Mouse (Mus musculus): ENCODE measurements around the gene Gm14151. TPM values are rescaled to one million over a fixed set of nuclear protein-coding genes. Genes with fewer than 3 reads are reported as not detected.

Gm14151 gene
- total and polyA plus RNA-seq, 2 experiments = not detected

DNA sequence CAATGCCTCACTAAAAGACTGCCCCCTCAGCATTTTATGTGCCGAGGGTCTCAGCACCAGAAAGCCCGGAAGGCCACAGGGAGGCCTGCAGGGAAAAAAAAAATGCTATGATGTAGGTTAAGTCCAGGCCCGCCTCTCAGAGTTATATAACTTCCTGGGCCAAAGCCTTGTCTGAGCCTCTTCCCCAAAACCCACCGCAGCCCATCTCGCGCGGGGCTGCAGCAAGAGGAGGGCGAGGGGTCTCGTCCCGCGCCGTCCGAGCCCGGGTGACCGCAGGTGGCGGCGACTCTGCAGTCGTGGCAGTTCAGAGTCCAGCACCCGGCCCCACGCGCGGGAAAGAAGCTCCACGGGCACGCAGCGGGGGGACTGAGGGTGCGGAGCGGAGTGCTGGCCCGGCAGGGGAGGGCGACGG is 53.3 kb downstream of the Gm14151 start:
- under 1% methylated on average over 30 of the region's 30 CpGs for WGBS
- Histone ChIP-seq H3K4me1 (ENCODE audit: control insufficient read depth, insufficient read depth, low read length) (peaks cover 5% of the 10 kb centered on the region), H3K27me3 (ENCODE audit: control insufficient read depth, insufficient read depth, low read length) (no peaks in the 10 kb centered on the region), H3K27ac (replicated peaks; ENCODE audit: insufficient read depth, low read depth, low read length) (peak overlapping the region; percentile 78), H3K9ac (ENCODE audit: low read depth, low read length) (peak overlapping the region; percentile 98), H3K36me3 (ENCODE audit: control insufficient read depth, insufficient read depth, low read length) (no peaks in the 10 kb centered on the region), H3K79me2 (ENCODE audit: control insufficient read depth, insufficient read depth, low read length) (peaks cover 13% of the 10 kb centered on the region), H3K4me3 (ENCODE audit: insufficient read depth, low read depth, low read length) (peak overlapping the region; percentile 98)
- TF ChIP-seq CTCF (IDR thresholded peaks at IDR 0.05; ENCODE audit: low read depth, low read length) (no peak), POLR2A (IDR thresholded peaks at IDR 0.05; ENCODE audit: extremely low read depth, insufficient read depth, low read length) (no peak)
- DNase-seq (ENCODE audit: extremely low read depth, low read depth, low spot score) = peak; percentile 33

DNA sequence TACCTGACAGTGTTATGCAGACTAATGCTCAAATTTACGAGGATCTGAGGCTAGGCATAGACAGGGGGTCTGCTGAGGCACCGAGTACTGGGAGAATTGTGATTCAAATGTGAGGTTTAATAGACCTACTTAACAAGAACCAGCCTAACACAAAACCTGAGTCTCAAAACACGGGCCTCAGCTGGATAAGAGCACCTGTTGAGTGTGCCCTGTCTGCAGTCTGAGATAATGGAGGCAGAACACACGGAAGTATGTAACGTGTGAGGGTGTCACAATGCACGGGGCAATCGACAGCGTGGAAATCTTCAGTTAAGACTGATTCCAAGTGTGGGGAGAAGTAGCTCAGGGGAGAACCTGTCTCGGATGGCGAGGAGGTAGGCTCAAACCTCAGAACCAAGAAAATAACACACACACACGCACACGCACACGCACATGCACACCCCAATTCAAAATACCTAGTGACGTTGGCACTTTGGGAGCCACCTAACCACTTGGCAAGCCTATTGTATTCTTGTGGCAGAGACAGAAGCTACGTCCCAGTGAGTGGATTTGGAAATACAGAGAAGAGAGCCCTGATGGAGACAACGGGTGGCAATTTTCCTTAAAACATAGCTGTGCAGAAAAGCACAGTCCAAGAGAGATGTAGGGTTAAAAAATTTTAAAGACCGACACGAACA is 54.1 kb downstream of the Gm14151 start:
- Histone ChIP-seq H3K4me1 (ENCODE audit: control insufficient read depth, insufficient read depth, low read length) (peaks cover 5% of the 10 kb centered on the region), H3K27me3 (ENCODE audit: control insufficient read depth, insufficient read depth, low read length) (no peaks in the 10 kb centered on the region), H3K4me3 (ENCODE audit: insufficient read depth, low read depth, low read length) (peak overlapping the region; percentile 98), H3K79me2 (ENCODE audit: control insufficient read depth, insufficient read depth, low read length) (peaks cover 13% of the 10 kb centered on the region), H3K9ac (ENCODE audit: low read depth, low read length) (peak overlapping the region; percentile 16), H3K27ac (replicated peaks; ENCODE audit: insufficient read depth, low read depth, low read length) (no peak overlapping the region), H3K36me3 (ENCODE audit: control insufficient read depth, insufficient read depth, low read length) (no peaks in the 10 kb centered on the region)
- peak; percentile 45 for DNase-seq (ENCODE audit: extremely low read depth, low read depth, low spot score)
- 34% methylated on average over 18 of the region's 18 CpGs for WGBS
- TF ChIP-seq CTCF (IDR thresholded peaks at IDR 0.05; ENCODE audit: low read depth, low read length) (no peak), POLR2A (IDR thresholded peaks at IDR 0.05; ENCODE audit: extremely low read depth, insufficient read depth, low read length) (no peak)

DNA sequence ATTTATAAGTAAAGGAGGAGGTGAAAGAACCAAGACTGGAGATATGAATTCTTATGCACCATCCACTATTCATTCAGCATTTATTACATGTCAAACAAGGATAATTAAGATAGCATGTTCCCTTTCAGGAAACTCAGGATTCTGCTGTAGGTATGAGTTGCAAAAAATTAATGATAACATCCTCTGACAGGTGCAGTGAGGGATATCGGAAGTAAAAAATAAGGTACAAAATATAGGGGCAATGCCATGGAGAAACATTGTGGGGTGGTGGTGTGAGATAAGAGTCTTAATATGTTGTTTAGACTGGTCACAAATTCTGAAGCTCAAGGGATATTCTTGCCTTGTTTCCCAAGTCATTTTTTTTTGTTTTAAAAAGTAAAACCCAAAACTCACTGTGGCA is 54.9 kb downstream of the Gm14151 start:
- no peak for DNase-seq (ENCODE audit: extremely low read depth, low read depth, low spot score)
- peaks cover 17% of the 10 kb centered on the region for H3K79me2 ChIP-seq (ENCODE audit: control insufficient read depth, insufficient read depth, low read length)
- H3K27ac ChIP-seq (replicated peaks; ENCODE audit: insufficient read depth, low read depth, low read length) = no peak overlapping the region
- H3K4me3 ChIP-seq (ENCODE audit: insufficient read depth, low read depth, low read length) = no peak overlapping the region
- no peak overlapping the region for H3K9ac ChIP-seq (ENCODE audit: low read depth, low read length)
- 100% methylated on average over 1 of the region's 1 CpGs for WGBS
- no peak for TF ChIP-seq CTCF (IDR thresholded peaks at IDR 0.05; ENCODE audit: low read depth, low read length)
- no peak for TF ChIP-seq POLR2A (IDR thresholded peaks at IDR 0.05; ENCODE audit: extremely low read depth, insufficient read depth, low read length)
- peaks cover 5% of the 10 kb centered on the region for H3K4me1 ChIP-seq (ENCODE audit: control insufficient read depth, insufficient read depth, low read length)
- H3K27me3 ChIP-seq (ENCODE audit: control insufficient read depth, insufficient read depth, low read length) = no peaks in the 10 kb centered on the region
- no peaks in the 10 kb centered on the region for H3K36me3 ChIP-seq (ENCODE audit: control insufficient read depth, insufficient read depth, low read length)

Other genes starting within 250 kb of the Gm14151 start
- gene Abhd12, start 187.6 kb downstream of the Gm14151 start, total RNA-seq (2014; rRNA removed) = 31.8 and 33.4 TPM in 2 replicates
- 26.3 and 28.4 TPM in 2 replicates for gene Abhd12, start 187.6 kb downstream of the Gm14151 start, polyA plus RNA-seq (2012; rRNA removed)
- 4.4 and 5.4 TPM in 2 replicates for gene Gins1, start 186.9 kb downstream of the Gm14151 start, total RNA-seq (2014; rRNA removed)
- 2.0 and 2.7 TPM in 2 replicates for gene Gins1, start 186.9 kb downstream of the Gm14151 start, polyA plus RNA-seq (2012; rRNA removed)
- 0.37 and 0.40 TPM in 2 replicates for gene Ninl, start 53.0 kb downstream of the Gm14151 start, total RNA-seq (2014; rRNA removed)
- gene Ninl, start 53.0 kb downstream of the Gm14151 start, polyA plus RNA-seq (2012; rRNA removed) = 0.22 and 0.29 TPM in 2 replicates
- 8.3 and 11.8 TPM in 2 replicates for gene Nanp, start 53.0 kb downstream of the Gm14151 start, total RNA-seq (2014; rRNA removed)
- 3.0 and 3.5 TPM in 2 replicates for gene Nanp, start 53.0 kb downstream of the Gm14151 start, polyA plus RNA-seq (2012; rRNA removed)
- not detected in 2 replicates for gene Gm14147, start 5.9 kb upstream of the Gm14151 start, total RNA-seq (2014; rRNA removed)
- gene Gm14147, start 5.9 kb upstream of the Gm14151 start, polyA plus RNA-seq (2012; rRNA removed) = not detected in 2 replicates